Mouse (Mus musculus): Measurements from ENCODE around the gene Pecam1. TPM values are rescaled to one million over a fixed set of nuclear protein-coding genes. Genes with fewer than 3 reads are reported as not detected.
"Not testable (repeated sequence)": the region's sequence is repeated elsewhere in the genome, so short reads cannot be mapped to it uniquely, and the experiment has no call there.

Gene Pecam1
- polyA plus RNA-seq, 1 experiment, result 57.9 TPM

DNA sequence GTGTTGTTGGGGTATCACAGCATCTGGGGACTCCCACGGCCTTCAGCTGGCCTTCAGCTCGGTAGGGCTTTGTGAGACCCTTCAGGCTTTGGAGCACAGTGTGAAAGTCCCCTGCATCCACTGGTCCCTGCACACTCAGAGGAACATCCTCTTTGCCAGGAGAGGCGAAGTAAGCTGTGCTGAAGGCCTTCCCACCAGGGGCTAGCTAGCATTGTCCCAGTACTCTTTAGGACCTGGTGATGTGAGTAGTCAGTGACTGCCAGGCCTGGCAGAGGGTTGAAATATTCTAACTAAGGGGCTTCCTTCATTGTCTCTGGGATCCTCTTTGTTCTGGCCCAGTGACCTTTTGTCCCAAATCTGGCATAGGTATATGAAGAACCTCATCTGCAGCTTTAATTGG is 13.8 kb downstream of the Pecam1 start:
- Histone ChIP-seq H3K4me3 (ENCODE audit: control insufficient read depth, insufficient read depth, low read length) (no peak overlapping the region), H3K36me3 (ENCODE audit: control insufficient read depth, insufficient read depth, low read length) (peaks cover 1% of the 10 kb centered on the region; the same call in 1 of the 2 replicates), H3K4me1 (replicated peaks; ENCODE audit: control insufficient read depth, insufficient read depth, low read length) (peaks cover 3% of the 10 kb centered on the region; the same call in 1 of the 2 replicates), H3K27me3 (ENCODE audit: control insufficient read depth, insufficient read depth, low read length) (no peaks in the 10 kb centered on the region), H3K27ac (ENCODE audit: control insufficient read depth, insufficient read depth, low read length) (no peak overlapping the region)
- no peak for DNase-seq
- 97% methylated on average over 3 of the region's 3 CpGs for WGBS
- no peak for TF ChIP-seq POLR2A (IDR thresholded peaks at IDR 0.05; ENCODE audit: control insufficient read depth, extremely low read depth, insufficient read depth, low read length, poor library complexity)
- no peak for TF ChIP-seq CTCF (IDR thresholded peaks at IDR 0.05; ENCODE audit: borderline replicate concordance, control insufficient read depth, extremely low read depth, insufficient read depth, low read length, poor library complexity)

- Histone ChIP-seq H3K4me1 (replicated peaks; ENCODE audit: control insufficient read depth, insufficient read depth, low read length) (no peaks in the 10 kb centered on the region), H3K36me3 (ENCODE audit: control insufficient read depth, insufficient read depth, low read length) (peaks cover 14% of the 10 kb centered on the region), H3K4me3 (ENCODE audit: control insufficient read depth, insufficient read depth, low read length) (no peak overlapping the region), H3K27me3 (ENCODE audit: control insufficient read depth, insufficient read depth, low read length) (no peaks in the 10 kb centered on the region), H3K27ac (ENCODE audit: control insufficient read depth, insufficient read depth, low read length) (no peak overlapping the region)
- no peak for DNase-seq
- TF ChIP-seq CTCF (IDR thresholded peaks at IDR 0.05; ENCODE audit: borderline replicate concordance, control insufficient read depth, extremely low read depth, insufficient read depth, low read length, poor library complexity) (no peak), POLR2A (IDR thresholded peaks at IDR 0.05; ENCODE audit: control insufficient read depth, extremely low read depth, insufficient read depth, low read length, poor library complexity) (no peak)
- 97% methylated on average over 4 of the region's 4 CpGs for WGBS
These were observed 19.7 kb downstream of the Pecam1 start for GRCm38 (mm10) chr11:106730714-106731113.

DNA sequence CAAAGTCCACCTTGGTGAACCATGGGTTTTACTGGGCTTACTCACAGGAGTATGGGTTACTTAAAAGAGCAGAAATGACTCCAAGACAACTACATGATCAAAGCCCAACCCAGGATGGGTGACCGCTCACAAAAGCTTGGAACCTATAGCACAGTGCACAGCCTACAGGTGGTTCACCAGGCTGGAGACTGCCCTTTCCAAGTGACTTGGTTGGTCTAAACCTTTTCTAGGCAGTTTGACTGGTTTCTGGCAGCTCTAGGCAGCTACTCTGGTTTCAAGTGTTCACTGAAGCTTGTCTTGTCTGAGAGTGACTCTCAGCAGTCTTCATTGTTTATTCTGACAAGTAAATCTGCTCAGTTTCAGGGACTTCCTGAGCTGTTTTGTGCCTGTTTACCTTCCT is 20.8 kb downstream of the Pecam1 start:
- H3K36me3 ChIP-seq (ENCODE audit: control insufficient read depth, insufficient read depth, low read length), result peaks cover 14% of the 10 kb centered on the region
- TF ChIP-seq CTCF (IDR thresholded peaks at IDR 0.05; ENCODE audit: borderline replicate concordance, control insufficient read depth, extremely low read depth, insufficient read depth, low read length, poor library complexity) (no peak), POLR2A (IDR thresholded peaks at IDR 0.05; ENCODE audit: control insufficient read depth, extremely low read depth, insufficient read depth, low read length, poor library complexity) (no peak)
- 100% methylated on average over 1 of the region's 1 CpGs for WGBS
- H3K4me1 ChIP-seq (replicated peaks; ENCODE audit: control insufficient read depth, insufficient read depth, low read length), result no peaks in the 10 kb centered on the region
- no peak overlapping the region for H3K27ac ChIP-seq (ENCODE audit: control insufficient read depth, insufficient read depth, low read length)
- no peak overlapping the region for H3K4me3 ChIP-seq (ENCODE audit: control insufficient read depth, insufficient read depth, low read length)
- H3K27me3 ChIP-seq (ENCODE audit: control insufficient read depth, insufficient read depth, low read length), result no peaks in the 10 kb centered on the region
- no peak for DNase-seq

DNA sequence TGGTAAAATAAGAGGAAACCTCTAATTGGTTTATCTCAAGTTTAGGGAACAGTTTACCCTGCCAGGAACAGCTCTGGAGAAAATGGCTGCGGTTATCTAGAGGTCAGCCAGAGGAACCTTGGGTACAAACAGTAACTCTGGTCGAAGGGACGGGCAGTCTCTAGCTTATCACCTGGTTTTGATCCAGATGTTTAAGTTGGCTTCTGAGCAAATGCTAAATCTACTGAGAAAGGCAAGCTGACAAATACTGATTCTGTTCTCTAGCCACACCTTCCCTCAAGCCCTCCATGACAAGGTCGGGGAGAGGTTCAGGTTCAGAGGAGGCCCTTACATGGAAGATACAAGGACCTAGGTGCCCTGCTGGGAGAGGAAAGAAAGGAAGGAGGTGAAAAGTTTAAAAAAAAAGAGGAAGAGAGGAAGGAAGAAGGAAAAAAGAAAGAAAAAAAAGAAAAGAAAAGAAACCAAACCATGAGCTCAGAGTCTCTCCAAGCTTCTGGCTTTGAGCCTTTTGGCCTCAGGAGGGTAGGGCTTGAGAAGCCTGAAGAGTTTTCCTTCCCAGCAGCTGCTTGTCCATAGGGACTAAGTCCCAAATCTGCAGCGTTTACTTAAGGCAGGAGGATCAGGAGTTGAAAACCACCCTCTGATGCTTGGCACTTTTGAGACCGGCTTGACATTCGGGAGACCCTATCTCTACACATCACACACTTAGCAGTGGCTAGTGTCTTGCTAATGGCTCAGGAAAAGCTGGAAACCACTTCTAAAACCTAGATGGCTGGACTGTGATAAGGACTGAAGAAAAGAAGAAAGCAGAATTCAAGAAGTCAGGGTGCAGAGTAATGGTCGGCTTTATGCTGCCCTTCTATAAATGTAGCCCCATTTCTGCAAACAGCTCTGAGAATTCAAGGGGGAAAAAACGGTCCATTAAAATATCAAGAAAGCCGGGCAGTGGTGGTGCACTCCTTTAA is 21.7 kb downstream of the Pecam1 start:
- peaks cover 4% of the 10 kb centered on the region; the same call in 1 of the 2 replicates for H3K4me1 ChIP-seq (replicated peaks; ENCODE audit: control insufficient read depth, insufficient read depth, low read length)
- peaks cover 14% of the 10 kb centered on the region for H3K36me3 ChIP-seq (ENCODE audit: control insufficient read depth, insufficient read depth, low read length)
- H3K4me3 ChIP-seq (ENCODE audit: control insufficient read depth, insufficient read depth, low read length), result no peak overlapping the region
- DNase-seq, result no peak
- 87% methylated on average over 10 of the region's 10 CpGs for WGBS
- TF ChIP-seq CTCF (IDR thresholded peaks at IDR 0.05; ENCODE audit: borderline replicate concordance, control insufficient read depth, extremely low read depth, insufficient read depth, low read length, poor library complexity) (no peak), POLR2A (IDR thresholded peaks at IDR 0.05; ENCODE audit: control insufficient read depth, extremely low read depth, insufficient read depth, low read length, poor library complexity) (no peak)
- H3K27ac ChIP-seq (ENCODE audit: control insufficient read depth, insufficient read depth, low read length), result no peak overlapping the region
- no peaks in the 10 kb centered on the region for H3K27me3 ChIP-seq (ENCODE audit: control insufficient read depth, insufficient read depth, low read length)

GRCm38 (mm10) chr11:106727967-106728366 is 22.5 kb downstream of the Pecam1 start:
- 93% methylated on average over 5 of the region's 5 CpGs for WGBS
- TF ChIP-seq POLR2A (IDR thresholded peaks at IDR 0.05; ENCODE audit: control insufficient read depth, extremely low read depth, insufficient read depth, low read length, poor library complexity) (no peak), CTCF (IDR thresholded peaks at IDR 0.05; ENCODE audit: borderline replicate concordance, control insufficient read depth, extremely low read depth, insufficient read depth, low read length, poor library complexity) (no peak)

GRCm38 (mm10) chr11:106724916-106725235 is 25.6 kb downstream of the Pecam1 start:
- H3K27me3 ChIP-seq (ENCODE audit: control insufficient read depth, insufficient read depth, low read length); H3K4me3 ChIP-seq (ENCODE audit: control insufficient read depth, insufficient read depth, low read length); DNase-seq; H3K27ac ChIP-seq (ENCODE audit: control insufficient read depth, insufficient read depth, low read length); H3K4me1 ChIP-seq (replicated peaks; ENCODE audit: control insufficient read depth, insufficient read depth, low read length); H3K36me3 ChIP-seq (ENCODE audit: control insufficient read depth, insufficient read depth, low read length): not testable (repeated sequence)
- WGBS, result 98% methylated on average over 9 of the region's 9 CpGs

More at GRCm38 (mm10) chr11:106727967-106728366, 22.5 kb downstream of the Pecam1 start:
- DNase-seq, result no peak
- no peak overlapping the region for H3K27ac ChIP-seq (ENCODE audit: control insufficient read depth, insufficient read depth, low read length)
- H3K4me3 ChIP-seq (ENCODE audit: control insufficient read depth, insufficient read depth, low read length), result no peak overlapping the region
- H3K4me1 ChIP-seq (replicated peaks; ENCODE audit: control insufficient read depth, insufficient read depth, low read length), result peaks cover 6% of the 10 kb centered on the region; the same call in 1 of the 2 replicates
- H3K36me3 ChIP-seq (ENCODE audit: control insufficient read depth, insufficient read depth, low read length), result peaks cover 14% of the 10 kb centered on the region
- H3K27me3 ChIP-seq (ENCODE audit: control insufficient read depth, insufficient read depth, low read length), result no peaks in the 10 kb centered on the region

All from thymus, adult 2 months (tissue).